Mouse (Mus musculus) lung, postnatal 36 days (tissue): ENCODE results near the gene Miga2.
"Not testable (repeated sequence)": the region's sequence is repeated elsewhere in the genome, so short reads cannot be mapped to it uniquely, and the experiment has no call there.

Experiments
- DNase-seq: peaks from one replicate; pipeline ENCODE4 v3.0.0; 2022; ENCODE audit warnings: mixed read lengths

Miga2 gene

GRCm38 (mm10) chr2:30399191-30400171 lies 35.4 kb downstream of the Miga2 start:
- DNase-seq, result peak; percentile 83

DNA sequence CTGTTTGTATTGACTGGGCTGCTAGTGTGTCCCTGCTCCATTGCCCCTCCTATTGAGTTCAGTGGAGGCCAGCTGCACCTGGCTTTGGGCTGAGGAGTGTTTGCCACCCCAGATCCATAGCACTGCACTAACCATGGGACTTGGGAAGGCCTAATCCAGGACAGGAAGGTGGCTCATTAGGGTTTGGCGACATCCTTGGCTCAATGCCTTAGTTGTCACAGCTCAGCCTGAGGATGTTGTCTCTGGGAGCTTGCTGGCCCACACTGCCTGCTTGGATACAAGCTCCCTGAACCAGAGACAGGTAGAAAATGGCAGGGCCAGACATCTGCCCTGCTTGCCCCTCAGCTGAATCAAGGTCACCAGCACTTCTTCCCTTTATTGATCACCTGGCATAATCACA lies 37.5 kb downstream of the Miga2 start:
- DNase-seq, result no peak

DNA sequence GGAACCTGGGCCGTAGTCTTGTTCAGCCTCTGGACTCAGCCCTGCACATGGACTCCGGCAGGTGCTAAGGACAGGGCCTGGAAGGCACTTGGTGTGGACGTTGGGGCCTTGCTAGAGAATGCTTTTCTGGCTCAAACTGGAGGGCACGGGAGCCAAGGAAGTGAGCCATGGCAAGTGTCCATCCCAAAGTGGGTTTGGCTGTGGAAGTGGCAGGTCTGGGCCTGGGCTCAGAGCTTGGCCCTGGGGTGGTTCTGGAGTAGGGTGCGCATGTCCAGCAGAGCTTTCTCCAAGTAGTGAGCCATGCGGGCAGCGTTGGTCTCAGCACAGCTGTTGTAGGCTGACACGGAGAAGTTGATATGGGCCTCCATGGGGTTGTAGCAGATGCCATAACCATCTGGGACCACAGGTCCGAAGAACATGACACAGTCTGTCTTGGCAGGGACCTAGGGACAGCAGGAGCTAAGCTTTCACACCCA lies 38.4 kb downstream of the Miga2 start:
- no peak for DNase-seq

GRCm38 (mm10) chr2:30402843-30403242 lies 38.8 kb downstream of the Miga2 start:
- DNase-seq, result no peak

GRCm38 (mm10) chr2:30403870-30404269 lies 39.8 kb downstream of the Miga2 start:
- DNase-seq, result no peak

- peak; percentile 36 for DNase-seq
Observed at GRCm38 (mm10) chr2:30407221-30407620, 43.2 kb downstream of the Miga2 start.

DNA sequence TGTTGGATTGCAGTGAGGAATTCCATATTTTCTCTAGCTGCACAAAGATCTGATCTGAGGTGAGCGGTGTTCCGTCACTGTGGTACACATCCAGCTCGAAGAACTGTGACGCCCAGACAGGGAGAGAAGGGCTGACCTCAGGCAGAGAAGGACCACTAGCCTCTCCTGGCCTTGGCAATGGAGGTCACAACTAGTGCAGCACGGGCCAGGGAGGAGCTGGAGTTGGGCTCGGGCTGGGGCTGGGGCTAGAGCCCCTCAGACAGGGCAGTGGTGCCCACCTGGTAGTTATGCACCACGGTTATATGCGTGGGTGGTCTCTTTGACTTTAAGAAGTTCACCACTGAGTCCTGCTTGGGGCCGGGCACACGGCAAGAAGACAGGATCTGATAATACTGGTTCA lies 43.7 kb downstream of the Miga2 start:
- no peak for DNase-seq

DNA sequence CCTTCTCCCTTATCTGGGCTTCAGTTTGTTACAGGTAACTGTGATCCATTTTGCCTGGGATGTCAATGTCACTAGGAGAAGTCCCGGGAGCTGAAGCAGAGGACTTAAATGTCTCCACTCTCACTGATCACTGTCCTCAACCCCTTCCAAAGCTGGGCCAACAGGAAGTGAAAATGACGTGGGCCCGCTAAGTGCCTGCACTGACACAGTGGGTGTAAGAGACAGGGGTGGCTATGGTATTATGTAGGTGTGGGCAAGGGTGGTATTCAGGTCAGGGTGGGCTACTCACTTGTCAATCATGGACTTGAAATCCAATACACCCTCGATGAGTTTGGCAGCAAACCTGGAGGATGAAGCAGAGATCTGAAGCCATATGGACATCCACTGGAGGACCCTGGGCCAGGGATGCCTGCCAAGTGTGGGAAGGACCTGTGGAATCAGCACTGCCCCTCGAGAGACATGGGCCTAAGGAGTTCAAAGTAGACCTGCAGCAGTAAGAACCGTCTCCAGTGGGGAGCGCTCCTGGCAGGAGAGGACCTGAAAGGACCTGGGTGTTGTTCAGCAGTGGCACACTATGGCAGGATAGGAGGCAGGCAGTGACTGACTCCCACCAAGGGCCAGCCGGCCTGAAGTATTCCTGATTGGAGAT lies 44.5 kb downstream of the Miga2 start:
- DNase-seq, result no peak

- no peak for DNase-seq
Observed at GRCm38 (mm10) chr2:30409454-30410176, 45.6 kb downstream of the Miga2 start.

DNA sequence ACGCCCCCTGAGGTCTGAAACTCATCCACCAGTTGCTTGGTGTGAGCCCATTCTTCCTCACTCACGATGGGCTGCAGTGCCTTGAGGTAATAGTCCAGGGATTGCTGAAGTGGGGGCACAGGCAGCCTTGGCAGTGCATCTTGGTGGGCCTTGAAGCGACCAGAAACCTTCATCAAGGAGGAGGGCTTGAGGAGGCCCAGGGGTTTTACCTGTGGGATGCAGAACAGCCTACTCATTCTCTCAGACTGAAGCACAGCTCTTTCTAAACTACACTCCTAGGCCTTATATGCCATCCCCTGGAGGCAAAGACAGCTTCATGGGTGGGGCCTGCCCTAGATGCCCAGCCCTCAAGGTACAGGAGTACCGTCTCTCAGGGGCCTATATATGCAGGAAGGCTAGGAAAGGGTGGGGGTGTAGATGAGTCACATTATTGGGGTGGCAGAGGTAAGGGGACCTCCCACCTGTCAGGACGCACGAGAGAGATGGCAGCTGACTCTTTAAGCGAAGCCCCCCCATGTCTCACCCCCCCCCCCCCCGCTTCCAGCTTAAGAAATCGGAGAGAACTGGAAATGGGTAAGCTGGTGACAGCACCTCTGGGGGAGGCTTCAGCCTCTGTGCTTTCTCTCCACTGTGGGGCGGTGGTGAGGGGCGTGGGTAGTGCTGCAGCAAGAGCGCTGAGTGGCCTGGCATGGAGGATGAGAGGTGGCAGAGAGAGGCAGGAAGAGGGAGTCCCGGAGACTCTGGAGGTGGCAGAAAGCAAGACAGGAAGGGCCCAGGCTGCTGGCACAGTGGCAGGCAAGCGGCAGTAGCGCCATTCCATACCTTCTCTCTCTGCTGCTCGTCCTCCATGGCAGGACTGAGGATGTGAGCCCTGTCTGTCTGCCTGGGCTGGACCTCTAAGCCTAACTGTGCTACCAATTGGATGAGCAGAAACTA lies 49.3 kb downstream of the Miga2 start:
- DNase-seq, result no peak

- no peak for DNase-seq
Observed at GRCm38 (mm10) chr2:30414101-30414500, 50.1 kb downstream of the Miga2 start.

- DNase-seq, result no peak
Observed at GRCm38 (mm10) chr2:30414681-30415080, 50.6 kb downstream of the Miga2 start.

- peak; percentile 97 for DNase-seq
Observed at GRCm38 (mm10) chr2:30415157-30415935, 51.3 kb downstream of the Miga2 start, which contains the start of gene Crat. Gene Crat, minus strand, starts transcription at chr2:30415813.

DNA sequence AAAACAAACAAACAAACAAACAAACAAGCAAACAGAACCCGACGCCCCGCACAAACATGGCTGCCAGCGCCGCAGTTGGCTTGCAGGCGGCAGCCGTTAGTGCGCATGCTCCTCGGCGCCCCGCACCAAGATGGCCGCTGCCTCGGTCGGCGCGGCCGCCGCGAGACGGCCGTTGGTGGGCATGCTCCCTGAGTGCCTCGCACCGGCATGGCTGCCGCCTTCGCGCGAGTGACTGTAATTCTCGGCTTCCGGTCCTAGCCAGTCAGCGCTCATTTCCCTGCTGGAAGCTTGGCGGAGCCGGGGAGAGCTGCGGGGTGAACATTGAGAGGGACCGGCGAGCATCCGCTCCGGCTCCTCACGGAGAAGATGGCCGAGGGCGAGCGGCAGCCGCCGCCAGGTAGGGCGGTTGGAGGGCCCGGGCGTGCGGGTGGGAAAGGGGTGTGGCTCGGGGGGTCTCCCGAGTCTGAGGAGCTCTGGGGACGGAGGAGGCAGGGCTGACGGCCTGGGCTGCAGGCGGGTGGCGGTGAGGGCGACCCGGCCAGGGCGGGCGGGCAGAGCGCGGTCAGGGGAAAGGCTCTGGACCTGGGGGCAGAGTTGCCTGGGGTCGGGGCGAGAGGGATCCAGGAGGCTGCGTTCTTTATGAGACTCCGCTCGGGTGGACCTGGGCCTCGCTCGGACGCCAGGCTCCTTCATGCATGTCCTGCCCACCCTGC lies 52.1 kb downstream of the Miga2 start, which contains the start of gene Ptpa:
Gene Ptpa, plus strand, starts transcription at position 104 of the 713 bp plus-strand sequence.
- DNase-seq, result peak; percentile 93

DNA sequence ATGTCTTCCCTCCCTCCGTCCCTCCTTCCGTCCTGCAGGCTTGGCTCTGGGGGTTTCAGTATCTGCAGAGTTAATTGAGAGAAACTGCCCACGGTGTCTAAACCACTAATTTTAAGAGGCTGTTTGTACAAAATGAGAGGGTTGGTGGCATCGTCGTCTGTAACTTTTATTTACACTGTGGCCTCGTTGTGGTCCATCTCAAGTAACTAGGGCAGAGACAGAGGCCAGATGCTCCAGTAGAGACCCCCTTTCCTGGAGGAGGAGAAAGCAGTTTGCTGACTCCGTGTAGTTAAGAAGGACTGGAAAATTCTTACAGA lies 52.6 kb downstream of the Miga2 start:
- no peak for DNase-seq

DNA sequence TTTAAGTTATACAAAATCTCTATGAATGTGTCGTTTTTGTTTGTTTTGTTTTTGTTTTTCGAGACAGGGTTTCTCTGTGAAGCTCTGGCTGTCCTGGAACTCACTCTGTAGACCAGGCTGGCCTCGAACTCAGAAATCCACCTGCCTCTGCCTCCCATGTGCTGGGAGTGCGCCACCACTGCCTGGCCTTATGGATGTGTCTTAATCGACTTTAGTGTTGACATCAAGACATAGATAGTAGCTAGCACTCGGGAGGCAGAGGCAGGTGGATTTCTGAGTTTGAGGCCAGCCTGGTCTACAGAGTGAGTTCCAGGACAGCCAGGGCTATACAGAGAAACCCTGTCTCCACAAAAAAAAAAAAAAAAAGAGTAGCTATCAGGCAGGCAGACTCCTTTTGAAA lies 53.1 kb downstream of the Miga2 start:
- not testable (repeated sequence) for DNase-seq

- no peak for DNase-seq
Observed at GRCm38 (mm10) chr2:30417595-30418165, 53.6 kb downstream of the Miga2 start.

DNA sequence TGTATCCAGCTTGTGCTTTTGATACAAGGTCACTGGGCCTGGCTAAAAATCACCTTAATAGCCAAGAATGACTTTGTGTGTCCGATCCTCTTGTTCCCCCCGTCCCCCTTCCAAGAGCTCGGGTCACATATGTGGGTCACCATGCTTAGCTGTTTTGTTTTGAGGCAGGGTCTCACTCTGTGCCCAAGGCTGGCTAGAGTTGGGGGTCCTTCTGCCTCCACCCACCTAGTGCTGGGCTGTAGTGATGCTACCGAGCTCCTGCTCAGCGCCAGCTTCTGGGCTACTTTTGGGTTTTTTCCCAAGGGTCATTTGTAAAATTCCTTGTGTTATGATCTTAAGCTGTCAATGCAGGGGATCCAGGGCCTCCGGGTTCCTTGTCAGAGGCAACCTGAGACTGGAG lies 54.2 kb downstream of the Miga2 start:
- DNase-seq, result no peak

GRCm38 (mm10) chr2:30419112-30419511 lies 55.1 kb downstream of the Miga2 start:
- DNase-seq, result no peak

- no peak for DNase-seq
Observed at GRCm38 (mm10) chr2:30421432-30421831, 57.4 kb downstream of the Miga2 start.
